Mouse (Mus musculus): ENCODE results near the gene Astn2.

GRCm38 (mm10) chr4:65791051-65791450 is 613.4 kb downstream of the Astn2 start:
- TF ChIP-seq POLR2A (IDR thresholded peaks at IDR 0.05; ENCODE audit: borderline replicate concordance, control insufficient read depth, low read depth, low read length) (no peak), CTCF (IDR thresholded peaks at IDR 0.05; ENCODE audit: control insufficient read depth, insufficient read depth, low read length) (no peak)

Measured in bone marrow, adult 2 months (tissue).